Mouse (Mus musculus) left cerebral cortex, postnatal 10 days (tissue): ENCODE data around the gene Ccdc36. TPM values are rescaled to one million over a fixed set of nuclear protein-coding genes. Genes with fewer than 3 reads are reported as not detected.
A peak's percentile ranks its signal among the peaks of the same experiment; 100 is the strongest.

ENCODE experiments used
- DNase-seq, 2 experiments: peaks; one replicate each; pipeline ENCODE4 v3.0.0; 2021 to 2022; ENCODE audit warnings: low spot score in 2 of 2, mixed read lengths in 1 of 2; ENCODE audit errors: extremely low spot score in 1 of 2
- intact Hi-C: fragments of 180-260 bp; cut with DNase I; formaldehyde crosslinking; loops from one replicate; pipeline ENCODE4 v1.15.1; 2025
- total RNA-seq, 2 experiments: library from RNA; stranded (reverse); gene quantifications; 2 replicates each; pipeline ENCODE4 v1.2.3; 2021

Gene Ccdc36
- total RNA-seq, 2 experiments from 2014 or later: 0.19 to 0.26 TPM

DNA sequence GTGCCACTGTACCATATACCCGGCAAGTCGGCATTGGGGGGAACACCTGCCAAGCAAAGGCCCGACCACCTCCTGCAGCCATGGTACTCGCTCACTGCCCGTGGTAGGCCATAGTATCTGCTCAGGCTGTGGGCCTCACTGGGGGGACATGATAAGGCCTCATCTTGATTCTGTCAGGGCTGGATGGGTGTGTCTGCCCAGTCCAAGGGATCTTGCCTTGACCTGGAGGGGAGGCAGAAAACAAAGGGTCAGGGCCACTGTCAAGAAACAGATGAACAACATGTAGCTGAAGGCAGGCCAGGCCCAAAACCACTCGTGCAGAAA lies 22.8 kb upstream of the Ccdc36 start:
- intact Hi-C loops: loop anchor here (5.0 kb wide), 1 partner anchor 54 kb away; no protein-coding TSS in a partner anchor
- no peak for DNase-seq

DNA sequence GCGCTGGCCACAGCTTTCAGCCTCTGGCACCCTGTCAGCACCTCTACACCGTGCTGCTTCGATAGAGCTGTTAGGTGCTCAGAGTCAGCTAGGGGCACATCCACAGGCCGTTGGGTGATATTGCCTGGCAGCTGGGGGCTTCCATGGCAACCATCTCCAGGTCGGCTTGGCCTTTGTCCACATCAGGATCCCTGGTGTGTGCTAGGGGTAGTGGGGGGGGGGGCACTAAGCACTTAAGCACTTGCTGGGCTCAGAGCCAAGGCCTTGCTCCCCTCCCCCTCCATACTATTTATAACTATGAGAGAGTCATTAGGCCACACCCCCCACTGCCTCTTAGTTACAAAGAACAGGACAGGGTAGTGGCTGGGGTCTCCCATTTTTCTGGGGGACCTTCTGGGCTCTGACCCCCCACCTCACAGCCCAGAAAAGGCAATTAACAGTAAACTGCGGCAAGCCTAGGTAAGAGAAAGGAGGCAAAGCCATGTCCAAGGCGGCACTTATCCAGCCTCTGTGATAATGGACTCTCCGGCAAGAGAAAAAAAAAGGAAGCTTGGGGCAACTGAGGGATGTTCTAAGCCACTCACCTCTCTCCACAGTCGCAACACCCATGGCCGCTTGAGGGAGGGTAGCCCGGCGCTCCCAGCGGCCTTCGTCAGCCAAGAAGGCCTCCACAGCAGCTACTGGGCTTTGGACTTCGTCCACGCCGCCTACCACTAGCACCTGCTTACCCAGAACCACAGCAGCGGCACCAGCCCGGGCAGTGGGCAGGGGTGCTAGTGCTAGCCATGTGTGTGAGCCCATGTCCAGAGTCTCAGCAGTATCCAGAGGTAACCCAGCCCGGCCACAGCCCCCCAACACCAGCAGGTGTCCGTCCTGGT lies 22.2 kb upstream of the Ccdc36 start:
- intact Hi-C loops: loop anchor here (5.0 kb wide), 1 partner anchor 53 kb away; no protein-coding TSS in a partner anchor
- DNase-seq: peak in 1 of 2 experiments; percentile 57

DNA sequence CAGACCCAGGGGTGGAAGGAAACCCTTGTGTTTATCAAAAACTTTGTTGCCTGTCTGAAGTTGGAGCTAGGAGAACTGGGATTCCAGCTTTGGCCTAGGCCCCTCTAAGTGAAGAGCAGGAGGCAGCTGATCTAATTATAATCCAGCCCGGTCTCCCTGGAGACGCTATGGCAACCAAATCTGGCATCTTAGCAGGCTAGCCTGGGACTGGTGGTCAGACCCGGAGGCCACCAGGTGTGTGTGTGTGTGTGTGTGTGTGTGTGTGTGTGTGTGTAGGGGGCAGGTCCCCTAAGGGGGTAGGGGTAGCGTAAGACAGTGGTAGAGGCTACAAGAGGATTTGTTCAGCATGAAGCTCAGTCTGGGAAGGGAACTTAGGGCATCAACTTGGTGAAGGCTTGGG lies 21.6 kb upstream of the Ccdc36 start:
- intact Hi-C loops: loop anchor here (5.0 kb wide), 1 partner anchor 53 kb away; no protein-coding TSS in a partner anchor
- peak; percentile 57 to 68 for DNase-seq

DNA sequence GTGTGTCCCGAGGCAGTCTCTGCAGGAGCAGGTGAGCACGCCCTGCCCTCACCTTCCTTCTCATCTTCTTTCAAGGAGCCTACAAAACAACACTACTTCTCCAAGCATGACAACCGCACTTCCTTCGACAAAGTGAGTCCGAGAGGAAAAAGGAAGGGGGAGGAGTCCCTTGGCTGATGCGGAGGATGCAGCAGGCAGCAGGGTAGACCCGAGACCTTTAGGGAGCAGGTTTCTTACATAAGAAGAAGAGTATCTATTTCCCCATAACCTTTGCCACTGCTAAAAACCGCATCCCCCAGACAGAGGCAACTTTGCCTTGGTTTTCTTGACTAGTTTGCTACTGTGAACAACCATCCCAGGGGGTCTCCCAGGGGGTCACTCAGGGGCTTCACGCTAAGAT lies 16.8 kb upstream of the Ccdc36 start:
- intact Hi-C loops: no loop called here
- no peak for DNase-seq

DNA sequence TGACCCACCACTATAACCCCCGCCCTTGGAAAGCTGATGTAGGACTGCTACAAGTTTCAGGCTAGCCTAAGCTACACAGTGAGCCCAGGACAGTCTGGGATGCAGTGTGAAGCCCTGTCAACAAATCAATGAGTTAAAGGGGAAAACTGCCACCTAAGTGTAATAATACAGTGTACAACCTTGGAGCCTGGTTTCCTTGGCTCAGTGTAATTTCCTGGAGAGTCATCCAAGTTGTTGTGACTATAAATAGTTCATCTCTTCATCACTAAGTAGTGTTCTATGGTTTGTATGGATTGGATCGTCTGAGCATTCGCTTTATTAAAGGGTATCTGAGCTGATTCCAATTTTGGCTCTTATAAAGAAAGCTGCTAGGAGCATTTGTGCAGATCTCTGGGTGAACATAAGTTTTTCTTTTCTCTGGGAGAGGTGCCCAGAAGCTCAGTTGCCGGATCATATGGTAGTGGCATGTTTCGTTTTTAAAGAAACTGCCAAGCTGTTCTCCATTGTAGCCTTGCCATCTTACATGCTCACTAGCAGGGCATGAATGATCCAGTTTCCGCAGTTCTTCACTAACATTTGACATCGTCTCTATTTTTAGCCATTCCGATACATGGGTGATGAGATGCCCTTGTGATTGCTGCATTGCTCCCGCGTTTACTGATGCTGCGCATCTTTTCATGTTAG lies 13.1 kb upstream of the Ccdc36 start:
- intact Hi-C loops: no loop called here
- DNase-seq: peak in 1 of 2 experiments; percentile 77

DNA sequence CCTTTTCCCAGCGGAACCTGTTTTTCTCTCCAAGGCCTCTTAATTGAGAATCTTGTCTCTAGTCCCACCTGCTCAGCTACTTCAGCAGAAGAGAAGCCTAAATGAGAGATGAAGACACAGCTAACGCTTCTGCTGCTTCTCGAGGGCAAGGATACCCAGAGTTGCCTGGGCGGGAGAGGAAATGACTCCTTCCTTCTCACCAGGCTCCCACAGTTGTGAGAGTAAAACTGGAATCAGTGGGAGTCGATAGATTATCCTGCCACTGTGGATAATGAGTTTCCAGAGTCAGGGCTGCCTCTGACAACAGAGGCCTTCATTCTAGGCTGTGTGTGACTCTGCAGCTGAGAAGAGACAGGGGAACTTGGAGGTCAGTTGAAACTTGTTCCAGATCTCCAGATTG lies 12.2 kb upstream of the Ccdc36 start:
- intact Hi-C loops: no loop called here
- DNase-seq: no peak

DNA sequence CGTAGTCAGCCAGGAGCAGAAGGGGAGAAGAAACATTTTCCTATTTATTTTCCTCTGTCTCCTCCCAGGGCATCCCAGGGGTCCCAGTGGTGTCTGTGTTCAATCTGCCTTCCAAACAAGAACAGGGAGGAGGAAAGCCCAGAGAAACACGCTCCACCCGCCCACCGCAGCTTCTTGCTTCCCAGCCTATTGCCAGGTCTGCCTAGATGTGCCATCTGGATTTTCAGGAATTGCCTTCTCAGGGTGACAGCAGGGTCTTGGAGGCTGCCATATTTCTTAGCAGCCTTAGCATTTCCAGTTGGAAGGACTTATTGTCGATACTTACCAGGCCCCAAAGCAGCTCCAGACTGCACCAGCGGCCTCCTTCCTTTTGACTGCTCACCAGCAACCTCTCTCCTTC lies 10.9 kb upstream of the Ccdc36 start:
- peak in 1 of 2 experiments; percentile 50 for DNase-seq
- intact Hi-C loops: no loop called here

DNA sequence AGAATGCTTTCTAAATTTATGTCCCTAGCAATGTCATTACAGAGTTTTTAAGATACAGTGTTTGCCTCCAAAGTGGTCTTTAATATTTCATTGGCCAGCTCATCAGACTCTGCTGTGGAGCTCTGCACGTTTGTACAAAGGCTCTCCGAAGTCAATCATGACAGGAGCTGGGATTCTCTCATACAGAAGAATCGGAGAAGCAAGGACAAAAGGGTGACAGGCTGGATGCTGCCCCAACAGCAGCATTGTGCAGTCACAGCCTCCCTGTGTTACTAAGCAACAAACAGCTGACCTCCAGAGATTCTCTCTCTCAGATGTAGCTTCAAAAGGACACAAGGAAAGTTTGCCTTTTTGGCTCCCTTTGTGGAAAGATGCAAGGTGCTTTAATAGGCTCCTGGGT lies 7.9 kb upstream of the Ccdc36 start, which contains the start of gene BC048562:
Gene BC048562 (plus strand): TSS at position 301 of the 400 bp plus-strand sequence.
- intact Hi-C loops: no loop called here
- no peak for DNase-seq

DNA sequence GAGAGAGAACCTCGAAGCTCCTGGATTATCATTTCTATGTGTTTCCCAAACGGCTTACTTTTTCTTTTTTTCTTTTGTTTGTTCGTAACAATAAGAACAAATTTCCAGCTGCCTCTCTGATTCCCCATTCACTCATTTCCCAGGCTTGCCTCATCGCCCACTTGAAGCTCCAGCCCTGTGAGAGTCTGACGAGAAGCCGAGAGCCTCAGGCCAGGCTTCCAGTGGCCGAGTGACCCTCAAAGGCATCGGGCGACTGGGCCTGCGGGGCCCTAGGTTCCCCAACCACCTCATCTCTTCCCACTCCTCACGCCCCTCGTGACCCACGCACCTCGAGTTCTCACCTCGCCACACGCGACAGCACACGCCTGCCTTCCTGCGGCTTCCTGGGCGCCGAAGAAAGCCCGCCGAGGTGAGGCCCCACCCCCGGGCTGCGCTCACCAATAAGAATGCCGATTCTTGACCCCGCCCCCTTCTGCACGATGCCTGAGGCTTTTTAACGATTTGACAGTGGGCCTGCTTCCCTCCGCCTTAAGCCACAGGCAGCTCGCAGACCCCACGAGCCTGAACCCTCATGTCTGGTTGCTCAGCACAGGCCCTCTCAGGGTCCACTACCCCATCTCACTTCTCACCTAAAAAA lies 3.3 kb upstream of the Ccdc36 start:
- DNase-seq: peak in 1 of 2 experiments; percentile 55
- intact Hi-C loops: no loop called here

DNA sequence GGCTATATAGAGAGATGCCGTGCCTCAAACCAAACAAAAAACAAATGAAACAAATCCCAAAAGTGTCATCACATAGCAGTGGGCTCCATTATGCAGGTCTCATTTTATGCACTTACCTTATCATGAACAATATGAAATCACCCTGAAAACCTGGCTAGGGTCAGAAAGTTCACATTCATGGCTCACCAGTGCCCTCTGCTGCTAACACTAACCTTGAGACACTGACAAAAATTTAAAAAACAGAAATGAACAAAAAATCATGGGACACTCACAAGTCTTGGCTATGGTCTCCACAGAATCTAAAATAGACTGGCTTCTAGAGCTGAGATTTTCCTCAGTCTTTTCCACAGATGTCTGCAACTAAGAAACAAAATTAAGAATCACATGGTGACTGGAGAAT lies 16.1 kb downstream of the Ccdc36 start:
- intact Hi-C loops: no loop called here
- DNase-seq: no peak

DNA sequence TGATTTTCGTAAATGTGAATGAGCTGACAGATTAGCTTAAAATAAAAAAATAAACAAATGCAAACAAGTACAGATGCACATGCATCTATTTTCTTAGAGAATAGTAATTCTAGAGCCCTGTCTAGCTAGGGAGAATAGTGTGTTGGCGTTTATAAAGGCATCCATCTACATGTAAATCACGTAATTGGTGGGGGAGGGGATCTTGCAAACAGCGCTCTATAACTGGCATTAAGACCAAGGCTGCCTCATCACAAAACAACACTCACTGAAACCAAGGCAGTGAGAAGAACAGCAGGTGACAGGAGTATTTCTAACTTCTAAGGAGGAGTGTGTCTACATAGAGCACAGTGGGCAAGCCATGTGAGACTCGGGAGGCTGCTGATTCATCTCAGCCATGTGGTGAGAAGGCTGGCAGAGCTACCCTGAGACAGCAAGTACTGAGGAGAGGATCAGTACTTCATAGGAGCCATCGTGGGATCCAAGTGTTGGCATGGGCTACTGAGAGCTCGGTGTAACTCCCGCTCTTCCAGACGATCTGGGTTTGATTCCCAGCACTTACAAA lies 16.8 kb downstream of the Ccdc36 start:
- DNase-seq: peak in 1 of 2 experiments; percentile 23
- intact Hi-C loops: no loop called here

DNA sequence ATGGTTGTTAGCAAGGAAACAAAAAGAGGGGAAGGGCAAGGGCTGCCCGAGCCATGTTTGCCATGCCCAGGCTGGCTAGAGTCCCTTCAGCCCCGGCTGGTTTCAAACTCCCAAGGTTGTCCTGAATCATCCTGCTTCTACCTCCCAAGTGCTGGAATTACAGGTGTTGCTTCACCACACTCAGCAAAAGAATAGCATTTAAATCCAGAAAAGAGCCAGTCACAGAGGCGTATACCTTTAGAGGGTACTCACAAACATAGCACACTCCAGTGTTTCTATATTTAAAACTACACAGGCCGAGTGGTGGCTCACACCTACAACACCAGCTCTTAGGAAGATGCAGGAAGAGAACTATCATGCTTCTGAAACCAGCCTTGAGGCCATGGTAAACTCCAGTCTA lies 18.7 kb downstream of the Ccdc36 start:
- intact Hi-C loops: no loop called here
- no peak for DNase-seq

DNA sequence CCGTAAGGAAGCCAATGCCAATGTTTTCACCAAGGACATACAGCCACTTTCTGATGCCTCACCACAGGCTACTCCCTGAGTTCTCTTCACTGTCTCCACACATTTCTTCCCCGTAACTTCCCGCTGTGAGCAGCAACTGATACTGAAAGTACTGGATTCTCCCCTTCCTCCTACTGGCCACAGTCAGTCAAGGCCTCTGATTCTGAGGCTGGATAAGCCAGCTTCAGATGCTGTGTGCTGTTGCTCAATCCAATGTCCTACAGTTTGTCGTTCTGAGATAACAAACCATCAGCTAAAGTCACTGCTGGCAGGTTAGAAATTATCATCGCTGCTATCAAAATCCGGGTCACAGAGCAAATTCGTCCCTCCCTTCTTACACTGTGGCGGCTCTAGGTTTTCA lies 23.8 kb downstream of the Ccdc36 start:
- intact Hi-C loops: no loop called here
- DNase-seq: no peak

DNA sequence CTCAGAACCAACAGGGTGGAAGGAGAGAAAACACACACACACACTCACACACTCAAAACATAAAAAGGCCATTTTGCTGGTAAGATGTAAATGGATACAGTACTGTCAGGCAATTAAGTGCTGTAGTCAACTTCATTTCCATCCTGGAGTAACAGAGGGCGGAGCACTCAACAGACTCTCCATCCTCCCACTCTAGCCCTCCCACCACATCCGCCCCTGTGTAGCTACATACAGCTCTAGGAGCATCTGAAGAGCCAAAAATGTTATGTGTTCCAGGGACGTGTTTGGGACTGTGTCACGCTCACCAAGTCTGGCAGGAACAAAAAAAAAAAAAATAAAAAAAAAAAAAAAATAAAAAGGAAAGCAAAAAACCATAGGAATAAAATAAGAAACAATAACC lies 25.2 kb downstream of the Ccdc36 start:
- intact Hi-C loops: no loop called here
- no peak for DNase-seq

DNA sequence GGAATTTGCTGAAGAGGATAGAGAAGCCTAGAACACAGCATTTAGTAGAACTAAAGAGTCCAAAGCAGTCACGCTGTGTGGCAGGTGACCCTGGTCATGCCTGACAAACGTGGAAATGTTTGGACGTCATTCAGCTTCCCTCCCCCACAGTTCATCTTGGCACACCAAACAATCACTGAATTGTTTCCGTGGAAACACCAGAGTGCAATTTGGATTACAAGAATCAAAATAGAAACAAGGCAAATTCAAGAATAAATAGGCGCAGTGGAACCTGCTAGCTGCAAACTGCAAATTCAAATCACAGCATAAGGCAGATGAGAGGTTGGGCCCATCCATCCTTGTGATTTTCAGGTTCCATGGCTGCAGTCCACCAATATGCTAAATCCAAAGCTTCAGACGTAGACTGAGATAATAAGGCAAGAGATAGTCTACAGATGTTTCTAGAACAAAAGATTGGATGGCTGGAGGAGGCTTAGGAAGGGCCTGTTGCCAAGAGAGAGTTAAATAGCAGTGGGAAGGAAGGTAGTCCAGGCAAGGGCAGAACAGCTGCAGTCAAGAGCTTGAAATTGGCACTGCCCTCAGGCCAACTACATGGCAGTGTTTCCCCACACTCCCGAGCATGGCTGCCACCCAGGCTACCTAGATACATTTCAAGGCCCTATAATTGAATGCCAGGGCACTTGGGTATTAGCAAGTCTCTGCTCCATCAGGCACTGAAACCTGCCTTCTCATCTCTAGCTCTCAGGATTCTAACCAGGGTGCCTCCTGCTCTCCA lies 26.9 kb downstream of the Ccdc36 start:
- intact Hi-C loops: no loop called here
- peak; percentile 59 to 69 for DNase-seq

DNA sequence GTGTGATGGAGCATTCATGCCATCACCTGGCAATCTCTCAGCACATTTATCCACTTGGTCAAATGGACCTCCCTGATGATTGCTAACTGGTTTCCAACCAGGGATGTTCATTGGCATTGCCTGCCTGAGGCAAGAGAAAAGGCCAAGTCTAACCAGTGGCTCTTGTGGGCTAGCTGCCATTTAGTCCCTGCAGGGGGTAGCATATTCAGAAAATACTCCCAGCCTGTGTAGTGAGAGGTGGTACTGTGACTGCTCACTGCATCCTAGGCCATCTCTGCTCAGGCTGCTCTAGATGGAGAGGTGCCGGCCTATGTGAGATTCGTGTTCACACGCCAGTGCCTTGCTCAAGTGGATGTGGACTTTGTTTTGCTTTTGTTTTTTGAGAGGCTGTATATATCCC lies 30.0 kb downstream of the Ccdc36 start:
- no peak for DNase-seq
- intact Hi-C loops: loop anchor here (5.0 kb wide), 1 partner anchor 54 kb away; no protein-coding TSS in a partner anchor

DNA sequence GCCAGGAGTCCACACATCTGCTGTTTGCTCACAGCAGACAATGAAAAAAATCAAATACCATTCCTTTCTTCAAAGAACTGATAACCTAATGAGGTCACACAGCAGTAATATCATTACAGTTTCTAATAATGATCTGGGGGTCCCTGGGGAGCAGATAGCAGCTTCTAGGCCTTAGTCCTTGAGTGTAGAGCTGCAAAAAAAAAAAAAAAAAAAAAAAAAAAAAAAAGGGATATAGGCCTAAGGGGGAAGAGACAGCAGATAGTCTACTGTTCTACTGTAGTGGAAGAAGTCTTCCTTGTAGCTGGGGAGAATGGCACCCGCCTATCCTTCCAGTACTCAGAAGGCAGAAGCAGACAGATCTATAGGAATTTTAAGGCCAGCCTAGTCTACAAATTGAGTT lies 32.9 kb downstream of the Ccdc36 start:
- no peak for DNase-seq
- intact Hi-C loops: loop anchor here (5.0 kb wide), 1 partner anchor 57 kb away; no protein-coding TSS in a partner anchor

DNA sequence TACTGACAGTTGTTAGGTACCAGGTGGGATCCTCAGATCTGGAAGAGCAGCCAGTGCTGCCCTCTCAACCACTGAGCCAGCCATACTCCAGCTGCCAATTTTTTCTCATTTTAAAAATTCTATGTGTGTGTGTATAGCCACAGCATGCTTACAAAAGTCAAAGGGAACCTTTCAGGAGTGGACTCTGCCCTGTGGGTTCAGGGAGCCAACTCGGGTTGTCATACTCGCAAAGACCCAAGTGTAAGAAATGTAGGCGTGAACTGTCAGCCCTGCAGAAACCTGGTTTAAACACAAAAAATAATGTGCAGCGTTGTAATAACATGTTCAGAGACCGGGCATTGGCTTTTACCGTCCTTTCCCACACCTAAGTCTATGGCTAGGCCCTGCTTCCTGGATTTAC lies 34.1 kb downstream of the Ccdc36 start:
- intact Hi-C loops: no loop called here
- DNase-seq: no peak

DNA sequence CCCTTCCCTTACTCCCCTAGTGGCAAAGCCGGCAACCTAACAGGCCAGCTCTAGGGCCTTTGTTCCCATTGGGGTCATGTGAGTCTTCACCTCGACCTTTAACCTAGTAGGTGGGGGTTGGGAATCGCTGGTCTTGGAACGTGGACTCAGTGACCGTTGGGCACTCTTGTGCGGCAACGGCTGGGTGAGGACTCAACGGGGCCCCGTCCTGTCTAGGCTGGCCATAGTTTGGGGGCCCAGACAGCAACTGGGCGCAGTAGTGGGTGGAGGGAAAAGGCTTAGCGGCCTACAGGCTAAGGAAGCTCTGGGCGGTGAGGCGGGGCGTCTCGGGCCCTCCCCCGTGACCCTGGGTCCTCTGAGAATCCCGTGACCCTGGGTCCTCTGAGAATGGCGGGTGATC lies 35.6 kb downstream of the Ccdc36 start, which contains the start of gene 1700102P08Rik:
Gene 1700102P08Rik (plus strand): TSS at position 130 of the 400 bp plus-strand sequence.
- intact Hi-C loops: no loop called here
- no peak for DNase-seq
